Mouse (Mus musculus) thymus, postnatal 25 days (tissue): ENCODE data around the gene Palm.
A peak's percentile ranks its signal among the peaks of the same experiment; 100 is the strongest.

Experiments used
- DNase-seq: peaks from one replicate; pipeline ENCODE4 v3.0.0; 2022

Palm gene

GRCm38 (mm10) chr10:79856704-79857451 lies 63.5 kb downstream of the Palm start:
- DNase-seq: no peak

GRCm38 (mm10) chr10:79857452-79857811 lies 64.1 kb downstream of the Palm start:
- peak; percentile 54 for DNase-seq

- DNase-seq: no peak
These were observed 64.5 kb downstream of the Palm start for GRCm38 (mm10) chr10:79857894-79858293.

GRCm38 (mm10) chr10:79858416-79859074 lies 65.2 kb downstream of the Palm start:
- no peak for DNase-seq

GRCm38 (mm10) chr10:79859116-79859515 lies 65.7 kb downstream of the Palm start:
- DNase-seq: no peak

GRCm38 (mm10) chr10:79860079-79860911 lies 66.9 kb downstream of the Palm start:
- DNase-seq: no peak

- no peak for DNase-seq
These were observed 68.1 kb downstream of the Palm start for GRCm38 (mm10) chr10:79861230-79862048.

- no peak for DNase-seq
These were observed 68.8 kb downstream of the Palm start for GRCm38 (mm10) chr10:79862049-79862788.

- DNase-seq: no peak
These were observed 69.6 kb downstream of the Palm start for GRCm38 (mm10) chr10:79862925-79863324.

GRCm38 (mm10) chr10:79864351-79865188 lies 71.2 kb downstream of the Palm start:
- no peak for DNase-seq

GRCm38 (mm10) chr10:79865189-79865601 lies 71.8 kb downstream of the Palm start:
- no peak for DNase-seq

GRCm38 (mm10) chr10:79865801-79866295 lies 72.5 kb downstream of the Palm start:
- DNase-seq: no peak

- no peak for DNase-seq
These were observed 73.2 kb downstream of the Palm start for GRCm38 (mm10) chr10:79866601-79867000.
